Mouse (Mus musculus): ENCODE data around the gene Krtap24-1.

Gene Krtap24-1

GRCm38 (mm10) chr16:88611922-88612321 lies at the start of gene Krtap24-1:
Gene Krtap24-1 (minus strand): TSS chr16:88612279.
- DNase-seq (ENCODE audit: low read depth, low spot score): no peak

DNA sequence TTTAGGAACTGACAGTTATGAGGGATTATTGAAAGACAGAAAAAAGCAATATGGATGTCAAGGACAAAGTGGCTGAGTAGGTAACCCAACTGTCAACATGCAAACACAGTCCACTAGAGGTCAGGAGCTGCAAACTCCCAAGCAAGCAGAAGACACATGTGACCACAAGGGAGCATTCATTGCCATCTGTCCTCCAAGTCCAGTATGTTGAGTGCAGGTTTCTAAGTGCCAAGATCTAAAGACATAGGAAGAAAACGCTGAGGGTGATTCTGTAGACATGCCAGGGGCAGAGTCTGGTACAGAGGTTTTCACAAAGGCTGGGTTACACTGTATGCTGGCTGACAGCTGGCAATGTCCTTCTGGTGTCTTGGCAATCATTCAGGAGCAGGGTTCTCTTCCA lies 45.3 kb upstream of the Krtap24-1 start:
- no peak for DNase-seq (ENCODE audit: low read depth, low spot score)

GRCm38 (mm10) chr16:88651952-88652351 lies 39.9 kb upstream of the Krtap24-1 start:
- DNase-seq (ENCODE audit: low read depth, low spot score): no peak

DNA sequence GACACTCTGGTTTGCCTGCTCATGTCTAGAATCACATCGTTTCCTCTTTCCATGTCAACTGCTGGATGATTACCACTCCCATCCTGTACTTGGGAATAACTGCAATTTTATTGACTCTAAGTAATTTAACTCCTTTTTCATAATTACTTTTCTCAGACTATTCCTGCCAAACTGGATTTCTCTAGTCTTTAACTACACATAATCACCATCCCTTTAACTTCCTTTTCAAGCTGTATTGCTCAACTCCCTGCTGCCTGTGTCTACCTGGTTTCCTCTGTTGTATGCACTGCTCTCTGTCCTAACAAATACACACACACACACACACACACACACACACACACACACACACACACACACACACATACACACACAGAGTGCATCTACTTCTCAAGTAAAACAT lies 39.0 kb upstream of the Krtap24-1 start:
- no peak for DNase-seq (ENCODE audit: low read depth, low spot score)

DNA sequence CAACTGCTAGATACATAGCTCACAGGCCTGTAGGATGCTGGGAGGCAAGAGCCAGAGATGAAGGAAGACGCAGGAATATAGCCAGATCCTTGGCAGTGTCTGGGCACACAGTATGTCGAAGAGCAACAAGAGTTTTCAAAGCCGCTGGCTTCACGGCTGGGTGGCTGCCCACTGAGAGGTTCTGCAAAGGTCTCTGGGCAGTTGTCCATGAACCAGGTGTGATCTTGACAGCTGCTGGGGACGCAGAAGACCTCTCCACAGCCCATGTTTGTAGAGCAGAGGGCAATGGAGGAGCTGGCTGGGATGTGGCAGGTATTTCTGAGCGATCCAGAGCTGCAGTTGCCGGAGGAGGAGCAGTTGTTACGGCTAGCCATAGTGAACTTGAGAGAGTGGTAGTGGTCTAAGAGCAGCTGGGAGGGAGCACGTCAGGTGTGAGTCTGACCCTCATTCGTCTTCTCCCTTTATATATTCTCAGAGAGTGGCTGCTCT lies 35.3 kb upstream of the Krtap24-1 start, which contains the start of gene Krtap26-1:
TSS of gene Krtap26-1 (minus strand) at position 439 of the 489 bp plus-strand sequence.
- DNase-seq (ENCODE audit: low read depth, low spot score): no peak

GRCm38 (mm10) chr16:88646366-88647111 lies 34.5 kb upstream of the Krtap24-1 start:
- DNase-seq (ENCODE audit: low read depth, low spot score): no peak

GRCm38 (mm10) chr16:88640053-88640452 lies 28.0 kb upstream of the Krtap24-1 start:
- DNase-seq (ENCODE audit: low read depth, low spot score): no peak

DNA sequence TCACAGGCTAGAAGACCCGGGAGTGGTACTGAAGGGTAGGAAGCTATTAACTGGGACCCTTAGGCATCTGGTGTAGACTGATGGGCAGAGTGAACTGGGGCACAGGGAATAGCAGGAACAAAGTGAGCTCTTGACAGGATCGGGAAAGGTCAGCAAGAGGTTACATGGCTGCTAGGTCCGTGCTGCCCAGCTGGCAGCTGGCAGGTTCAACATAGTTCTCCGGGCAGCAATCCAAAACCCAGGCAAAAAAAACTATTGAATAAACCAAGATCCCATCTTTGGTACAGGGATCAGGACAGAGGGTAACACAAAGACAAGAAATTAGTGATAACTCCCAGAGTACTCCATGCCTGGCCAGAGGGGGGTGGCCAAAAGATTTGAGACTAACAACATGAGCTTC lies 23.1 kb upstream of the Krtap24-1 start:
- no peak for DNase-seq (ENCODE audit: low read depth, low spot score)

GRCm38 (mm10) chr16:88631474-88631873 lies 19.4 kb upstream of the Krtap24-1 start:
- no peak for DNase-seq (ENCODE audit: low read depth, low spot score)

DNA sequence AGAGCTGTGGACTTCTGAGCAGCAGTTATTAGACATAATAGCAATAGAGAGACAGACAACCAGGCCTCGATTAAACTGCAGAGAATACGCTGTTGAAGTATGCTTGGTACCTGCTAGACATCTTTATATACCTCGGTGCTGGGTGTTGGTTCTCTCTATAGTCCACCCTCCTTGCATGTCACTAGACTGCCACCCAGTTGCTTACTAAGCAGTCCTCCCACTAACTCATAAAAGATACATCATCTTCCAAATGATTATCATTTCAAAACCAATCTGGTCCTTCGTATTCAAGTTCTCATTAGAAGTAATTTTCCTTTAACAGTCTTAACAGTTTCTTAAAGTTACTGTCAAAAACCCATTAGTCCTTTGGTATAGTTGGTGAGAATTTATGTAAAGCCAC lies 15.5 kb upstream of the Krtap24-1 start, which contains the start of gene 2310079G19Rik:
TSS of gene 2310079G19Rik (minus strand) at position 101 of the 400 bp plus-strand sequence.
- DNase-seq (ENCODE audit: low read depth, low spot score): no peak

DNA sequence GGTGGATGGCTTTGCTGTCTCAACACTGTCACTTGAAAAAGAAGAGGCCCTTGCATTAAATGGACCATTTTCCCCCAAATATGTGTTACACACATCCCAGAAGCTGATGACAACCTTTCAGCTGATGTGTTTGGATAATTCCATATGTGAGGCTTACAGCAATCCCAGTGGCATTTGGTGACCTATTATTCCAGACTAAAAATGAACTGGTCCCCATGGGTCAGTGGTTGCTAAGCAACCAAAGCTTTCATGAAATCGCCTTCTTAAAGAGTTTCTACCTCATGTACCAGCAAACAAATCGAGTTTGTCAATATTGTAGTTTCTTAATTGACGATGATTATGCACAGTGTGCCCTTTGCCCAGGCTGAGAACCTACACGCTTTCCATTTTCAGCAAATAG lies 633 bp upstream of the Krtap24-1 start:
- no peak for DNase-seq (ENCODE audit: low read depth, low spot score)

DNA sequence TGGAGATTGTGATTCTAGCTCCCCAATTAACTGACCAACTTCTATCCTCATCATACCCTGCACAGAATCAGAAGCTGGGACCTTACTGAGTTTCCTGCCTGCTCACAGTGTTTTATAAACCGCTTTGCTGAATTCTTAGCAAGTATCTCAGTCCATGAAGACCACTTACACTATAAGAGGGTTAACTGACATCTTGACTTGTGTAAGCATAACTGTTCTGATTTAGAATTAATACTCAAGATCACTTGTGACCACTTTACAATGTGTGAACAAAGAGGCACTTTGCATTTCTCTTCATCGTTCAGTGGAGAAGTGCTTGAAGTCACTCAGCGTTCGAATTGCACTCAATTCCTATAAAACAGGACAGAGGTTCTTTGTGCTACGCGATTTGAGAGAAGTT lies 7.5 kb downstream of the Krtap24-1 start:
- DNase-seq (ENCODE audit: low read depth, low spot score): no peak

DNA sequence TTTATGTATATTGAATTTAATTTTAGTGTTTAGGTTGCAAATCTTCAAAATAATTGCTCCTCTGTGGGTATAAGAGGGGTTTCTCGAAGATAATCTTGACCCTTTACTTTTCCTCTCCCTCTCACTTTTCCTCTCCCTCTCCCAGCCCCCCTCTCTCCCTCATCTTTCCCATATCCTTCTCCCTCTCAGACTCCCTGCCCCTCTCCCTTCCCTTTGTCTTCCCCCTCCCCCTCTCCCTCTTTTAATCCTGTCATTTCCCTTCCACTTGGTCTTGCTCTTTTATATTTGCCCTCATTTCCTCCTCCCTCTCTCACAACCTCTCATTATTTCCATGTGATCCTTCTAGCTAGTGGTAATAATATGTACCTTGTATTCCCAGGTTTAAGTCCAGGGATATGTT lies 9.6 kb downstream of the Krtap24-1 start:
- DNase-seq (ENCODE audit: low read depth, low spot score): no peak

- no peak for DNase-seq (ENCODE audit: low read depth, low spot score)
Measured at GRCm38 (mm10) chr16:88600303-88600702, 11.8 kb downstream of the Krtap24-1 start.

- no peak for DNase-seq (ENCODE audit: low read depth, low spot score)
Measured at GRCm38 (mm10) chr16:88599504-88600237, 12.4 kb downstream of the Krtap24-1 start.

DNA sequence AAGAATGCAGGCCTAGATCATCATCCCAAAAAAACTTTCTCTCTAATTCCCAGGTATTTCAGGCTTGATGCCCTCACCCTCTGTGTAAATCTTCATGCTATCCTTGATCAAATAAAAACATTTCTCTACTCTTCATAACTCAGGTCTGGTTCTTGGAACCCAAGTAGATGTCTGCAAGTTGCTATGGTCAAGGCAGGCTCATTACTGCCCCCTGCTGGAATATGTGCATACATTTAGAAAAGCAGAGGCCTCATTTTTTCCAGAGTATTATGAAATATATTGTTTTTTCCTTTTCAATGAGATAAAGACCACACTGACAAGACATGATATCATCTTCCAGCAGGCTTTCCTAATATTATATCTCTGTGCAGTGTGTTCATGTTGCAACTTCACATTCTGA lies 19.3 kb downstream of the Krtap24-1 start:
- no peak for DNase-seq (ENCODE audit: low read depth, low spot score)

DNA sequence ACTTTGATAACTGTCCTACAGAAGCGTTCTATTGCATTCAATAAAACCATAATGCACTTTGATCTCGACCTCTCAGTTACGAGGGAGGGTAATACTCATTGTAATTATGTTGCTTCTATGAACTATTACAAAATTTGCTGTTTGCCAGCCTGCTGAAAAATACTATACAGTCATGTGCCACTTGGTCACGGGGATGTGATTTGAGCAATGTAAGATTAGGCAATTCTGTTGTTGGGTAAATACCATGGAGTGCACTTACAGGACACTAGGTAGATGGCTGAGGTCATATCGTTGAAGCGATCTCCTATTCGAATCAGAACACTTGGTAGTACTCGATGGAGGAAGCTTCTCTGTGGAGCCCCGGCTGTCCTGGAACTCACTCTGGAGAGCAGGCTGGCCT lies 28.7 kb downstream of the Krtap24-1 start:
- no peak for DNase-seq (ENCODE audit: low read depth, low spot score)

GRCm38 (mm10) chr16:88575885-88576679 lies 36.0 kb downstream of the Krtap24-1 start:
- no peak for DNase-seq (ENCODE audit: low read depth, low spot score)

DNA sequence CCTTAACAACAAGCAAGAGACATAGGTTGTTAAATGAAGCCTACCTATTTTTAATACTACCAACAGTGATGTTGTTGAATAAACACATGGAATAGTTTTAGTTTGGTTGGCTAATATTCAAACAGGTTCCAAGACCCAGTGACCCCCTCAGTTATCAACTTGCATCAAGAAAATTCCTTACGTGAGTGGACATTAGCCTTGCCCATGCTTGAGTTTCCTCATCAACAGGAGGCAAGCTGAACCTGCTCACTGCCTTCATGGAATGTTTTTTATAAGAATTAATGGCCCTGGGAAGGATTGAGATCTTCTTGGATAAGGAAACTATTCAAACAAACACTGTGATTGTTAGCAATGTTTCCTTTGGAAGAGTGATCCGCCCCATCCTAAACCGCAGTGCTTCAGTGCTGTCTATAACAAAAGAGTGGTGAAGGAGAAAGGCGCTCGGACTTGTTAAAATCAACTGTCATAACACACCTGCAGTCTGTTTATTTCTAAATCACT lies 39.1 kb downstream of the Krtap24-1 start:
- DNase-seq (ENCODE audit: low read depth, low spot score): no peak

GRCm38 (mm10) chr16:88570136-88570535 lies 41.9 kb downstream of the Krtap24-1 start:
- no peak for DNase-seq (ENCODE audit: low read depth, low spot score)

GRCm38 (mm10) chr16:88569732-88570131 lies 42.3 kb downstream of the Krtap24-1 start:
- DNase-seq (ENCODE audit: low read depth, low spot score): no peak

- no peak for DNase-seq (ENCODE audit: low read depth, low spot score)
Measured at GRCm38 (mm10) chr16:88569096-88569495, 43.0 kb downstream of the Krtap24-1 start.
